Mouse (Mus musculus) lung, postnatal 0 days (tissue): Measurements from ENCODE around the gene Vcan.

Experiments used
- CTCF ChIP-seq: IDR thresholded peaks from 2 replicates; pipeline ENCODE4 v1.5.1; 2016; ENCODE audit warnings: antibody characterized with exemption, mild to moderate bottlenecking
- EP300 ChIP-seq: IDR thresholded peaks from 2 replicates; pipeline ENCODE4 v1.6.1; 2016; ENCODE audit warnings: antibody characterized with exemption, mild to moderate bottlenecking, control low read depth

GRCm38 (mm10) chr13:89743201-89743600 is 892 bp upstream of the Vcan start:
- TF ChIP-seq CTCF (no peak), EP300 (no peak)
